Mouse (Mus musculus): ENCODE measurements around the gene Emp1. TPM values are rescaled to one million over a fixed set of nuclear protein-coding genes. Genes with fewer than 3 reads are reported as not detected.

Gene Emp1
- 6.7 and 9.2 TPM in 2 replicates for polyA plus RNA-seq (2015; fragmentation: Nextera tagmentation; extraction: Ambion mirVana)

- Histone ChIP-seq H3K4me3 (replicated peaks) (no peak within 1 kb of the TSS), H3K4me2 (replicated peaks) (no peak within 1 kb of the TSS; the same call in 1 of the 2 replicates), H3K9ac (replicated peaks) (no peak within 1 kb of the TSS; the same call in 1 of the 2 replicates), H3K27me3 (no peaks in the 10 kb centered on the region), H3K4me1 (replicated peaks) (peaks cover 5% of the 10 kb centered on the region), H3K9me3 (no peaks in the 10 kb centered on the region), H3K36me3 (no peaks in the 10 kb centered on the region), H3K27ac (no peak within 1 kb of the TSS)
- WGBS, result 37% methylated on average over 13 of the region's 13 CpGs
- ATAC-seq, result peak; percentile 45; the same call in 1 of the 2 replicates
Measured at GRCm38 (mm10) chr6:135362459-135363159, at the start of gene Emp1. Gene Emp1 (plus strand): TSS chr6:135362545.

- no peaks in the 10 kb centered on the region for H3K27me3 ChIP-seq
- H3K27ac ChIP-seq, result no peak overlapping the region
- no peaks in the 10 kb centered on the region for H3K9me3 ChIP-seq
- H3K36me3 ChIP-seq, result no peaks in the 10 kb centered on the region
- no peaks in the 10 kb centered on the region for H3K4me1 ChIP-seq (replicated peaks)
- no peak overlapping the region for H3K9ac ChIP-seq (replicated peaks)
- no peak for ATAC-seq
- 88% methylated on average over 9 of the region's 9 CpGs for WGBS
- H3K4me2 ChIP-seq (replicated peaks), result no peak overlapping the region
- H3K4me3 ChIP-seq (replicated peaks), result no peak overlapping the region
Measured at GRCm38 (mm10) chr6:135313981-135314380, 48.4 kb upstream of the Emp1 start.

- H3K4me3 ChIP-seq (replicated peaks), result no peak overlapping the region
- no peaks in the 10 kb centered on the region for H3K9me3 ChIP-seq
- WGBS, result 93% methylated on average over 2 of the region's 2 CpGs
- H3K9ac ChIP-seq (replicated peaks), result no peak overlapping the region
- H3K27me3 ChIP-seq, result no peaks in the 10 kb centered on the region
- H3K4me2 ChIP-seq (replicated peaks), result no peak overlapping the region
- no peaks in the 10 kb centered on the region for H3K36me3 ChIP-seq
- no peak overlapping the region for H3K27ac ChIP-seq
- H3K4me1 ChIP-seq (replicated peaks), result no peaks in the 10 kb centered on the region
- no peak for ATAC-seq
Measured at GRCm38 (mm10) chr6:135316141-135316540, 46.2 kb upstream of the Emp1 start.

GRCm38 (mm10) chr6:135319431-135319933 is 42.9 kb upstream of the Emp1 start:
- ATAC-seq, result no peak
- 86% methylated on average over 5 of the region's 5 CpGs for WGBS
- Histone ChIP-seq H3K27ac (no peak overlapping the region), H3K9me3 (no peaks in the 10 kb centered on the region), H3K4me3 (replicated peaks) (no peak overlapping the region), H3K4me1 (replicated peaks) (peaks cover 7% of the 10 kb centered on the region; the same call in 1 of the 2 replicates), H3K4me2 (replicated peaks) (no peak overlapping the region), H3K27me3 (no peaks in the 10 kb centered on the region), H3K9ac (replicated peaks) (no peak overlapping the region), H3K36me3 (no peaks in the 10 kb centered on the region)

GRCm38 (mm10) chr6:135322749-135323148 is 39.6 kb upstream of the Emp1 start:
- no peak overlapping the region for H3K27ac ChIP-seq
- 69% methylated on average over 7 of the region's 7 CpGs for WGBS
- no peaks in the 10 kb centered on the region for H3K9me3 ChIP-seq
- no peak for ATAC-seq
- peaks cover 7% of the 10 kb centered on the region; the same call in 1 of the 2 replicates for H3K4me1 ChIP-seq (replicated peaks)
- H3K27me3 ChIP-seq, result no peaks in the 10 kb centered on the region
- no peaks in the 10 kb centered on the region for H3K36me3 ChIP-seq
- H3K4me2 ChIP-seq (replicated peaks), result no peak overlapping the region
- H3K9ac ChIP-seq (replicated peaks), result no peak overlapping the region
- no peak overlapping the region for H3K4me3 ChIP-seq (replicated peaks)

GRCm38 (mm10) chr6:135323311-135323982 is 38.9 kb upstream of the Emp1 start:
- Histone ChIP-seq H3K27me3 (no peaks in the 10 kb centered on the region), H3K4me3 (replicated peaks) (no peak overlapping the region), H3K27ac (no peak overlapping the region), H3K36me3 (no peaks in the 10 kb centered on the region), H3K4me1 (replicated peaks) (peaks cover 7% of the 10 kb centered on the region; the same call in 1 of the 2 replicates), H3K9ac (replicated peaks) (no peak overlapping the region), H3K9me3 (no peaks in the 10 kb centered on the region), H3K4me2 (replicated peaks) (no peak overlapping the region)
- ATAC-seq, result peak; percentile 69
- 59% methylated on average over 16 of the region's 16 CpGs for WGBS

- Histone ChIP-seq H3K36me3 (no peaks in the 10 kb centered on the region), H3K27me3 (no peaks in the 10 kb centered on the region), H3K9me3 (no peaks in the 10 kb centered on the region), H3K4me2 (replicated peaks) (no peak overlapping the region), H3K27ac (no peak overlapping the region), H3K4me3 (replicated peaks) (no peak overlapping the region), H3K9ac (replicated peaks) (no peak overlapping the region), H3K4me1 (replicated peaks) (peaks cover 7% of the 10 kb centered on the region; the same call in 1 of the 2 replicates)
- no peak for ATAC-seq
- WGBS, result 82% methylated on average over 3 of the region's 3 CpGs
Measured at GRCm38 (mm10) chr6:135324111-135324510, 38.2 kb upstream of the Emp1 start.

GRCm38 (mm10) chr6:135324686-135325300 is 37.6 kb upstream of the Emp1 start:
- 85% methylated on average over 9 of the region's 9 CpGs for WGBS
- Histone ChIP-seq H3K9me3 (no peaks in the 10 kb centered on the region), H3K4me3 (replicated peaks) (no peak overlapping the region), H3K4me2 (replicated peaks) (no peak overlapping the region), H3K27ac (no peak overlapping the region), H3K27me3 (no peaks in the 10 kb centered on the region), H3K4me1 (replicated peaks) (peaks cover 7% of the 10 kb centered on the region; the same call in 1 of the 2 replicates), H3K36me3 (no peaks in the 10 kb centered on the region), H3K9ac (replicated peaks) (no peak overlapping the region)
- no peak for ATAC-seq

GRCm38 (mm10) chr6:135326847-135327246 is 35.5 kb upstream of the Emp1 start:
- H3K4me3 ChIP-seq (replicated peaks), result no peak overlapping the region
- no peaks in the 10 kb centered on the region for H3K36me3 ChIP-seq
- no peak overlapping the region for H3K4me2 ChIP-seq (replicated peaks)
- ATAC-seq, result no peak
- WGBS, result 83% methylated on average over 7 of the region's 7 CpGs
- H3K27ac ChIP-seq, result no peak overlapping the region
- H3K27me3 ChIP-seq, result no peaks in the 10 kb centered on the region
- H3K9me3 ChIP-seq, result no peaks in the 10 kb centered on the region
- H3K9ac ChIP-seq (replicated peaks), result no peak overlapping the region
- H3K4me1 ChIP-seq (replicated peaks), result peaks cover 7% of the 10 kb centered on the region; the same call in 1 of the 2 replicates

GRCm38 (mm10) chr6:135331916-135332315 is 30.4 kb upstream of the Emp1 start:
- no peaks in the 10 kb centered on the region for H3K36me3 ChIP-seq
- H3K9ac ChIP-seq (replicated peaks), result no peak overlapping the region
- no peak overlapping the region for H3K4me2 ChIP-seq (replicated peaks)

GRCm38 (mm10) chr6:135332737-135333281 is 29.5 kb upstream of the Emp1 start:
- Histone ChIP-seq H3K9ac (replicated peaks) (no peak overlapping the region), H3K27ac (peak overlapping the region; percentile 49)

More at GRCm38 (mm10) chr6:135331916-135332315, 30.4 kb upstream of the Emp1 start:
- Histone ChIP-seq H3K4me1 (replicated peaks) (peaks cover 17% of the 10 kb centered on the region), H3K27me3 (no peaks in the 10 kb centered on the region), H3K4me3 (replicated peaks) (no peak overlapping the region), H3K9me3 (no peaks in the 10 kb centered on the region), H3K27ac (no peak overlapping the region)
- WGBS, result 90% methylated on average over 4 of the region's 4 CpGs
- ATAC-seq, result peak; percentile 7; the same call in 1 of the 2 replicates

More at GRCm38 (mm10) chr6:135332737-135333281, 29.5 kb upstream of the Emp1 start:
- peak; percentile 77 for ATAC-seq
- Histone ChIP-seq H3K36me3 (no peaks in the 10 kb centered on the region), H3K4me2 (replicated peaks) (peak overlapping the region; percentile 30), H3K4me3 (replicated peaks) (no peak overlapping the region), H3K4me1 (replicated peaks) (peaks cover 17% of the 10 kb centered on the region), H3K9me3 (no peaks in the 10 kb centered on the region), H3K27me3 (no peaks in the 10 kb centered on the region)
- 16% methylated on average over 10 of the region's 10 CpGs for WGBS
